Mouse (Mus musculus): ENCODE results near the gene Rabgap1l. TPM values are rescaled to one million over a fixed set of nuclear protein-coding genes. Genes with fewer than 3 reads are reported as not detected.

The Rabgap1l gene
- polyA plus RNA-seq, 1 experiment from 2014 or later = 13.6 TPM

DNA sequence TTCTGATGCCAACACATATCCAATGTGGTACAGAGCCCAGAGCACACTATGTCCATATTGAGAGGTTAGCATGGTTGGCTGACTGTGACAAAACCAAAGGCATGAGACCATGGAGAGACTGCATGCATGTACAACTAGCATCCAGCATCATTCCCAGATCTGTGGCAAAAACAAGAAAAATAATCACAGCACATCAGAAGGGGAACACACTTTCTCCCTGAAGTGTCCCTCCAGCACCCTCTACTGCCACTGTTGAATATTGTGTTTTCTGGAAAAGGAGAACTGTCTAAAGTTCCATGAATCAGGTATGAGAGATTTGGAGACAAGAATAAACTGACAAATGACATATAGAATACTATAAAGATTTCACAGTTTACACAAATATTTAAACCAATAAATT lies 78.3 kb downstream of the Rabgap1l start:
- Histone ChIP-seq H3K27me3 (ENCODE audit: control insufficient read depth, insufficient read depth, low read length) (no peaks in the 10 kb centered on the region), H3K4me2 (ENCODE audit: low read depth, low read length) (no peak overlapping the region), H3K4me1 (ENCODE audit: control insufficient read depth, insufficient read depth, low read length) (no peaks in the 10 kb centered on the region), H3K9me3 (replicated peaks; ENCODE audit: control insufficient read depth, low read length) (no peaks in the 10 kb centered on the region), H3K9ac (replicated peaks; ENCODE audit: low read length) (no peak overlapping the region), H3K27ac (replicated peaks; ENCODE audit: low read depth, low read length) (no peak overlapping the region), H3K4me3 (ENCODE audit: low read depth, low read length) (no peak overlapping the region), H3K36me3 (replicated peaks; ENCODE audit: control insufficient read depth, insufficient read depth, low read depth, low read length) (no peaks in the 10 kb centered on the region)
- DNase-seq (ENCODE audit: low spot score) (peak; percentile 13), ATAC-seq (replicated peaks; ENCODE audit: insufficient number of reproducible peaks, low FRiP score, low TSS enrichment, low read depth) (no peak)

DNA sequence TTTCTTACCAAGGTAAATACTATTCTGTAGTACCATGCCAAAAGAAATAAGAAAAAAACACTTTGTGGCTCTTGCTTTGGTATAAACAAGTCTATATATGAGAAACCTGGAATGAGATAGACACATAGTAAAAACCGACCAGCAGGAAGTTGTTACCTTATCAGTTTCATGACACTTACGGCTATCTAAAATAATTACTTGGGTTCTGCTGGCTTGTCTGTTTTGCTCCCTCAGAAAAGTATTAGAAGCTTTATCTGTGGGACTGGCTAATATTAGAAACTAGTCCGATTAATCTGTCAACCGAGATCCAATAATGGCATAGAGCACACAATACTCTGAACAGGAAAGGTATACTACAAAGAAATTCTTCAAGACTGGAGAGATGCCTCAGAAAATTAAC lies 79.1 kb downstream of the Rabgap1l start:
- Histone ChIP-seq H3K4me1 (ENCODE audit: control insufficient read depth, insufficient read depth, low read length) (no peaks in the 10 kb centered on the region), H3K4me3 (ENCODE audit: low read depth, low read length) (no peak overlapping the region), H3K27me3 (ENCODE audit: control insufficient read depth, insufficient read depth, low read length) (no peaks in the 10 kb centered on the region), H3K4me2 (ENCODE audit: low read depth, low read length) (no peak overlapping the region), H3K9ac (replicated peaks; ENCODE audit: low read length) (no peak overlapping the region), H3K9me3 (replicated peaks; ENCODE audit: control insufficient read depth, low read length) (no peaks in the 10 kb centered on the region), H3K36me3 (replicated peaks; ENCODE audit: control insufficient read depth, insufficient read depth, low read depth, low read length) (no peaks in the 10 kb centered on the region), H3K27ac (replicated peaks; ENCODE audit: low read depth, low read length) (no peak overlapping the region)
- no peak for ATAC-seq (replicated peaks; ENCODE audit: insufficient number of reproducible peaks, low FRiP score, low TSS enrichment, low read depth)
- DNase-seq (ENCODE audit: low spot score) = no peak
- WGBS = 92% methylated on average over 4 of the region's 4 CpGs

DNA sequence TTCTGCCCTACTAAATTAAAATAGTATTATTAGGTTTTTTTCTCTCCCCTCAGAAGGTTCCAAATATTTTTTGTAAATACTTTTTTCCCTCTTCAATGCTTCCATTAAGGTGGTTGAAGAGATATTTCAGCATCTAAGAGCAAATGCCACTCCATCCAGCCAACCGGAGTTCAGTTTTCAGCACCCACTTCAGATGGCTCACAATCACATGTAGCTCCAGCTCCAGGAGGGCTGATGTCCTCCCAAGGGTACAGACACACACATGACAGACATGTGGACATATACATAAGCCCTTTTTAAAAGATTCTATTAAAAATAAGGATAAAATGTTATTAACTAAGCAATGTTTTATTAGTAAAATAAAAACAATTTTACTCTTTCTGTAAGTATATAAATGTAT lies 79.6 kb downstream of the Rabgap1l start:
- Histone ChIP-seq H3K9ac (replicated peaks; ENCODE audit: low read length) (no peak overlapping the region), H3K27me3 (ENCODE audit: control insufficient read depth, insufficient read depth, low read length) (no peaks in the 10 kb centered on the region), H3K9me3 (replicated peaks; ENCODE audit: control insufficient read depth, low read length) (no peaks in the 10 kb centered on the region), H3K4me3 (ENCODE audit: low read depth, low read length) (no peak overlapping the region), H3K27ac (replicated peaks; ENCODE audit: low read depth, low read length) (no peak overlapping the region), H3K4me1 (ENCODE audit: control insufficient read depth, insufficient read depth, low read length) (no peaks in the 10 kb centered on the region), H3K36me3 (replicated peaks; ENCODE audit: control insufficient read depth, insufficient read depth, low read depth, low read length) (no peaks in the 10 kb centered on the region), H3K4me2 (ENCODE audit: low read depth, low read length) (no peak overlapping the region)
- WGBS = 97% methylated on average over 1 of the region's 1 CpGs
- DNase-seq (ENCODE audit: low spot score) = no peak
- ATAC-seq (replicated peaks; ENCODE audit: insufficient number of reproducible peaks, low FRiP score, low TSS enrichment, low read depth) = no peak

DNA sequence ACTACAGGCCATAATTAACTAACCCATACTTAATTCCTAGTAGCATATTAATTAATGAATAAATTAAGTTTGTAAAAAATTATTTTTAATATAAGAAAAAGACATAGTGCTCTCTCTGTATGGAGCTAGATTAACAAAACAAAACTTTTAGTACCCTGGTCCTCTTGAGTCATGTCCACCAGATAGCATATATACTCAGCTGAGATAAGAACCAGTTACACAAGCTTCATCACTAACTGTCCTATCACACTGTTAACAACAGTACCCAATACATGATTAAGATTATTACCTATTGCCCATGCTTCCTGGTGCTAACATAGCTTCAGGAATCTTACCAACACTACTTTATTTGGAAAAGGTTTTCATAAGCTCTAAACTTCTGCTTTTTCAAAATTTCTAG lies 82.5 kb downstream of the Rabgap1l start:
- Histone ChIP-seq H3K9ac (replicated peaks; ENCODE audit: low read length) (no peak overlapping the region), H3K27ac (replicated peaks; ENCODE audit: low read depth, low read length) (no peak overlapping the region), H3K4me3 (ENCODE audit: low read depth, low read length) (no peak overlapping the region), H3K9me3 (replicated peaks; ENCODE audit: control insufficient read depth, low read length) (no peaks in the 10 kb centered on the region), H3K4me1 (ENCODE audit: control insufficient read depth, insufficient read depth, low read length) (no peaks in the 10 kb centered on the region), H3K4me2 (ENCODE audit: low read depth, low read length) (no peak overlapping the region), H3K27me3 (ENCODE audit: control insufficient read depth, insufficient read depth, low read length) (no peaks in the 10 kb centered on the region), H3K36me3 (replicated peaks; ENCODE audit: control insufficient read depth, insufficient read depth, low read depth, low read length) (no peaks in the 10 kb centered on the region)
- DNase-seq (ENCODE audit: low spot score) = no peak
- no peak for ATAC-seq (replicated peaks; ENCODE audit: insufficient number of reproducible peaks, low FRiP score, low TSS enrichment, low read depth)

DNA sequence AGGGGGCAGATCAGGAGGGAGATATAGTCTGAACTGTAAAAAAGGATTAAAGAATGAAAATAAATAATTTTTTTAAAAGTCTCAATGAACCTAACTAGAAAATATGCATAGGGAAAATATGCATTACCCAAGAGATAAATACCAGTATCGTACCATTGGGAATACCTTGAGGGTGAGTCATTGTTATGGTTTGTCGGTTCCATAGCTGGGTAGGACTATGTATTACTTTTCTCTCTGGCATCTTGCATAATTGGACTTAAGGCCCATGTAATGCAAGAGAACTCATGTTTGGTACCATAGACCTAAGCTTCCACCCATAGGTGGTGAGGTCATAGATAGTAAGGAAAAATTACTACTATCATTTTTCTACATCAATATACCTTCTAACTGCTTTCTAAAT lies 88.4 kb downstream of the Rabgap1l start:
- no peak overlapping the region for H3K27ac ChIP-seq (replicated peaks; ENCODE audit: low read depth, low read length)
- no peak for ATAC-seq (replicated peaks; ENCODE audit: insufficient number of reproducible peaks, low FRiP score, low TSS enrichment, low read depth)
- WGBS = 94% methylated on average over 2 of the region's 2 CpGs

DNA sequence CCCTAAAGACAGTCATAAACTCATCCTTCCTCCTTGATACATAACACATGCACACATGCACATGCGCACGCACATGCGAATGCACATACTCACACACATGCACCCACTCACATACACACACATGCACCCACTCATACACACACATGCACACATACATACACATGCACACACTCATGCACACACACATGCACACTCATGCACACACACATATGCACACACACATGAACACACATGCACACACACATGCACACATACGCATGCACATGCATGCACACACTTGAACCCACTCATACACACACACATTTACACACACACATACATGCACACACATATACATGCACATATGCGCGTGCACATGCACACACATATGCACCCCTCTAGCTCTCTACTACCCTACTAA lies 89.2 kb downstream of the Rabgap1l start:
- Histone ChIP-seq H3K4me1 (ENCODE audit: control insufficient read depth, insufficient read depth, low read length) (no peaks in the 10 kb centered on the region), H3K36me3 (replicated peaks; ENCODE audit: control insufficient read depth, insufficient read depth, low read depth, low read length) (no peaks in the 10 kb centered on the region), H3K9me3 (replicated peaks; ENCODE audit: control insufficient read depth, low read length) (no peaks in the 10 kb centered on the region), H3K9ac (replicated peaks; ENCODE audit: low read length) (no peak overlapping the region), H3K27me3 (ENCODE audit: control insufficient read depth, insufficient read depth, low read length) (no peaks in the 10 kb centered on the region), H3K4me3 (ENCODE audit: low read depth, low read length) (no peak overlapping the region), H3K27ac (replicated peaks; ENCODE audit: low read depth, low read length) (no peak overlapping the region), H3K4me2 (ENCODE audit: low read depth, low read length) (no peak overlapping the region)
- WGBS = 94% methylated on average over 6 of the region's 6 CpGs
- DNase-seq (ENCODE audit: low spot score) (no peak), ATAC-seq (replicated peaks; ENCODE audit: insufficient number of reproducible peaks, low FRiP score, low TSS enrichment, low read depth) (no peak)

More for the DNA sequence above, 88.4 kb downstream of the Rabgap1l start:
- Histone ChIP-seq H3K4me3 (ENCODE audit: low read depth, low read length) (no peak overlapping the region), H3K4me2 (ENCODE audit: low read depth, low read length) (no peak overlapping the region), H3K9ac (replicated peaks; ENCODE audit: low read length) (no peak overlapping the region), H3K4me1 (ENCODE audit: control insufficient read depth, insufficient read depth, low read length) (no peaks in the 10 kb centered on the region), H3K9me3 (replicated peaks; ENCODE audit: control insufficient read depth, low read length) (no peaks in the 10 kb centered on the region), H3K36me3 (replicated peaks; ENCODE audit: control insufficient read depth, insufficient read depth, low read depth, low read length) (no peaks in the 10 kb centered on the region), H3K27me3 (ENCODE audit: control insufficient read depth, insufficient read depth, low read length) (no peaks in the 10 kb centered on the region)
- no peak for DNase-seq (ENCODE audit: low spot score)

DNA sequence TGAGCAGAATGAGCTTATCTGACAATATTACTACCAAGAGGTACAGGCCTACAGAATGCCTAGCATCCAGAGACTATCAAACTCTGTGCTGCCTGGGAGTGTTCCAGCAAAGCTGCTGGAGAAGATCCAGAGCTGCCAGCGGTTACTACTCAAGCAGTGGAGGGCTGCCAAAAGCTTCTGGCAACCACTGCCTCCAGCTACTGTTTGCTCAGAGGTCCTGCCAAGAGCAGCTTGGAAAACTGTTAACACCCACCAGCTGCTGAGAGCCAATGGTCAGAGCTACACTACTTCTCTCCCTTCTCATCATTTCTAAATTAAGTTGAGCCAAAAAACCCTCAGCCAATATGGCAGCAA lies 99.9 kb downstream of the Rabgap1l start:
- Histone ChIP-seq H3K27ac (replicated peaks; ENCODE audit: low read depth, low read length) (no peak overlapping the region), H3K4me3 (ENCODE audit: low read depth, low read length) (no peak overlapping the region), H3K36me3 (replicated peaks; ENCODE audit: control insufficient read depth, insufficient read depth, low read depth, low read length) (no peaks in the 10 kb centered on the region), H3K9ac (replicated peaks; ENCODE audit: low read length) (no peak overlapping the region), H3K27me3 (ENCODE audit: control insufficient read depth, insufficient read depth, low read length) (no peaks in the 10 kb centered on the region), H3K9me3 (replicated peaks; ENCODE audit: control insufficient read depth, low read length) (no peaks in the 10 kb centered on the region), H3K4me2 (ENCODE audit: low read depth, low read length) (no peak overlapping the region), H3K4me1 (ENCODE audit: control insufficient read depth, insufficient read depth, low read length) (no peaks in the 10 kb centered on the region)
- WGBS = 82% methylated on average over 1 of the region's 1 CpGs
- DNase-seq (ENCODE audit: low spot score) (no peak), ATAC-seq (replicated peaks; ENCODE audit: insufficient number of reproducible peaks, low FRiP score, low TSS enrichment, low read depth) (no peak)

DNA sequence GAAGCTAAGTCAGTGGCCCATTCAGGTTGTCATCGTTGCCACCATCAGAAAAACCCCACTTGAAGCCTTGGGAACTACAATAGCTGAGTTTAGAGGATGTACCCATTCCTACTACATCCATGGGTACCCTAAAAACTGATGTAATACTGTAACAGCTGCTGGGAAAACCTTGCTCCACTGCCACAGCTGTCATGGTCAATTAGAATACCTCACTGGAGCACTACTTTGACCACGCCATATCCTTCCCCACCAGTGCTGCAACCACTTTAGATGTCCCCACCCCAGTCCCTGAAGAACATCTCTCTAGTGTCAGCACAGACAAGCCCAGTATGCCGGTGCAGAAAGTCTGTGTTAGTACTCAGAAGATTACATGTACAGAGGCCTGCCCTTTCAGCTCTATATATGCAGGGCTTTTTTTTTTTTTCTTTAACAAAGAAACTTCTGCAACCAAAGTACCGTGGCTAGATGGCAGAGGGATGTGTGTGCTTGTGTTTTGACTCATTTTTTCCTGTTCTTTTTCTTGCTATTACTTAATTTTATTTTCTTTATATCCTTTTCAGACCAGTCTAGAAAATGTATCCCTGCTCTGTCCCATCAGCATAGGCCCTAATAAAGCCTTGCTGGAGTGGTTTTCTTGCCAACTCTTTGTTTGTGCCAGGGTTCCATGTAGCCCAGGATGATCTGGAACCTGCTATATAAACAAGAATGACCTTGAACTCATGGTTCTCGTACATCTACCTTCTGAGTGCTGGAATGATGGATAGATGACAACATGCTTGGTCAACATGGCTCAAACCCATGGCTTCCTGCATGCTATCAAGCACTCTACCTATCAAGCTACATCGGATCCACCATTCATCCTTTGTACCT lies 100.6 kb downstream of the Rabgap1l start:
- ATAC-seq (replicated peaks; ENCODE audit: insufficient number of reproducible peaks, low FRiP score, low TSS enrichment, low read depth) (no peak), DNase-seq (ENCODE audit: low spot score) (no peak)
- Histone ChIP-seq H3K4me3 (ENCODE audit: low read depth, low read length) (no peak overlapping the region), H3K9ac (replicated peaks; ENCODE audit: low read length) (no peak overlapping the region), H3K27ac (replicated peaks; ENCODE audit: low read depth, low read length) (no peak overlapping the region), H3K36me3 (replicated peaks; ENCODE audit: control insufficient read depth, insufficient read depth, low read depth, low read length) (no peaks in the 10 kb centered on the region), H3K9me3 (replicated peaks; ENCODE audit: control insufficient read depth, low read length) (no peaks in the 10 kb centered on the region), H3K4me1 (ENCODE audit: control insufficient read depth, insufficient read depth, low read length) (no peaks in the 10 kb centered on the region), H3K27me3 (ENCODE audit: control insufficient read depth, insufficient read depth, low read length) (no peaks in the 10 kb centered on the region), H3K4me2 (ENCODE audit: low read depth, low read length) (no peak overlapping the region)
- WGBS = 87% methylated on average over 6 of the region's 6 CpGs
